Mouse (Mus musculus): ENCODE results near the gene Prkcg. TPM values are rescaled to one million over a fixed set of nuclear protein-coding genes. Genes with fewer than 3 reads are reported as not detected.

Gene Prkcg
- polyA plus RNA-seq, 1 experiment: 3.4 TPM

GRCm38 (mm10) chr7:3348326-3348725 lies 59.3 kb downstream of the Prkcg start:
- Histone ChIP-seq H3K27ac (ENCODE audit: insufficient read depth, low read length) (peak overlapping the region; percentile 99), H3K4me3 (ENCODE audit: low read depth, low read length) (no peak overlapping the region), H3K9ac (ENCODE audit: low read depth, poor library complexity, severe bottlenecking) (0 out of 2 replicates have a peak overlapping the region, but pooled peaks have one; percentile 28), H3K9me3 (replicated peaks; ENCODE audit: control insufficient read depth, insufficient read depth, low read length, poor library complexity, severe bottlenecking) (no peaks in the 10 kb centered on the region), H3K27me3 (ENCODE audit: control insufficient read depth, insufficient read depth, low read length, poor library complexity, severe bottlenecking) (no peaks in the 10 kb centered on the region), H3K36me3 (ENCODE audit: control insufficient read depth, insufficient read depth, low read length, poor library complexity, severe bottlenecking) (peaks cover 2% of the 10 kb centered on the region; the same call in 1 of the 2 replicates), H3K4me1 (ENCODE audit: control insufficient read depth, insufficient read depth, low read length) (peaks cover 5% of the 10 kb centered on the region)
- TF ChIP-seq EP300 (IDR thresholded peaks at IDR 0.05; ENCODE audit: insufficient read depth, low read depth, low read length): no peak

GRCm38 (mm10) chr7:3349775-3350174 lies 60.8 kb downstream of the Prkcg start:
- H3K27ac ChIP-seq (ENCODE audit: insufficient read depth, low read length): peak overlapping the region; percentile 58
- TF ChIP-seq CTCF (IDR thresholded peaks at IDR 0.05; ENCODE audit: low read depth, low read length): no peak
- TF ChIP-seq EP300 (IDR thresholded peaks at IDR 0.05; ENCODE audit: insufficient read depth, low read depth, low read length): 0 out of 2 replicates have a peak, but pooled peaks have one; percentile 31
- no peaks in the 10 kb centered on the region for H3K9me3 ChIP-seq (replicated peaks; ENCODE audit: control insufficient read depth, insufficient read depth, low read length, poor library complexity, severe bottlenecking)
- peak overlapping the region; percentile 5; the same call in 1 of the 2 replicates for H3K9ac ChIP-seq (ENCODE audit: low read depth, poor library complexity, severe bottlenecking)
- H3K4me1 ChIP-seq (ENCODE audit: control insufficient read depth, insufficient read depth, low read length): peaks cover 3% of the 10 kb centered on the region
- no peaks in the 10 kb centered on the region for H3K36me3 ChIP-seq (ENCODE audit: control insufficient read depth, insufficient read depth, low read length, poor library complexity, severe bottlenecking)
- no peaks in the 10 kb centered on the region for H3K27me3 ChIP-seq (ENCODE audit: control insufficient read depth, insufficient read depth, low read length, poor library complexity, severe bottlenecking)
- no peak overlapping the region for H3K4me3 ChIP-seq (ENCODE audit: low read depth, low read length)

- no peak for TF ChIP-seq EP300 (IDR thresholded peaks at IDR 0.05; ENCODE audit: insufficient read depth, low read depth, low read length)
- no peak for TF ChIP-seq POLR2A (IDR thresholded peaks at IDR 0.05; ENCODE audit: insufficient read depth, low read length)
- no peak for TF ChIP-seq CTCF (IDR thresholded peaks at IDR 0.05; ENCODE audit: low read depth, low read length)
- peaks cover 3% of the 10 kb centered on the region for H3K4me1 ChIP-seq (ENCODE audit: control insufficient read depth, insufficient read depth, low read length)
- no peak overlapping the region for H3K9ac ChIP-seq (ENCODE audit: low read depth, poor library complexity, severe bottlenecking)
- peak overlapping the region; percentile 30; the same call in 1 of the 2 replicates for H3K27ac ChIP-seq (ENCODE audit: insufficient read depth, low read length)
- no peaks in the 10 kb centered on the region for H3K27me3 ChIP-seq (ENCODE audit: control insufficient read depth, insufficient read depth, low read length, poor library complexity, severe bottlenecking)
- H3K4me3 ChIP-seq (ENCODE audit: low read depth, low read length): no peak overlapping the region
- no peaks in the 10 kb centered on the region for H3K9me3 ChIP-seq (replicated peaks; ENCODE audit: control insufficient read depth, insufficient read depth, low read length, poor library complexity, severe bottlenecking)
- no peaks in the 10 kb centered on the region for H3K36me3 ChIP-seq (ENCODE audit: control insufficient read depth, insufficient read depth, low read length, poor library complexity, severe bottlenecking)
These were observed 62.6 kb downstream of the Prkcg start for GRCm38 (mm10) chr7:3351536-3351935.

- H3K4me1 ChIP-seq (ENCODE audit: control insufficient read depth, insufficient read depth, low read length): peaks cover 4% of the 10 kb centered on the region
- no peaks in the 10 kb centered on the region for H3K9me3 ChIP-seq (replicated peaks; ENCODE audit: control insufficient read depth, insufficient read depth, low read length, poor library complexity, severe bottlenecking)
- TF ChIP-seq POLR2A (IDR thresholded peaks at IDR 0.05; ENCODE audit: insufficient read depth, low read length) (no peak), CTCF (IDR thresholded peaks at IDR 0.05; ENCODE audit: low read depth, low read length) (no peak), EP300 (IDR thresholded peaks at IDR 0.05; ENCODE audit: insufficient read depth, low read depth, low read length) (no peak)
- no peak overlapping the region for H3K27ac ChIP-seq (ENCODE audit: insufficient read depth, low read length)
- H3K27me3 ChIP-seq (ENCODE audit: control insufficient read depth, insufficient read depth, low read length, poor library complexity, severe bottlenecking): no peaks in the 10 kb centered on the region
- no peaks in the 10 kb centered on the region for H3K36me3 ChIP-seq (ENCODE audit: control insufficient read depth, insufficient read depth, low read length, poor library complexity, severe bottlenecking)
- no peak overlapping the region for H3K4me3 ChIP-seq (ENCODE audit: low read depth, low read length)
- no peak overlapping the region for H3K9ac ChIP-seq (ENCODE audit: low read depth, poor library complexity, severe bottlenecking)
These were observed 65.9 kb downstream of the Prkcg start for GRCm38 (mm10) chr7:3354850-3355249.

GRCm38 (mm10) chr7:3360678-3361077 lies 71.7 kb downstream of the Prkcg start:
- no peak overlapping the region for H3K9ac ChIP-seq (ENCODE audit: low read depth, poor library complexity, severe bottlenecking)
- H3K27me3 ChIP-seq (ENCODE audit: control insufficient read depth, insufficient read depth, low read length, poor library complexity, severe bottlenecking): no peaks in the 10 kb centered on the region
- H3K4me3 ChIP-seq (ENCODE audit: low read depth, low read length): no peak overlapping the region
- TF ChIP-seq EP300 (IDR thresholded peaks at IDR 0.05; ENCODE audit: insufficient read depth, low read depth, low read length) (no peak), POLR2A (IDR thresholded peaks at IDR 0.05; ENCODE audit: insufficient read depth, low read length) (no peak), CTCF (IDR thresholded peaks at IDR 0.05; ENCODE audit: low read depth, low read length) (no peak)
- H3K9me3 ChIP-seq (replicated peaks; ENCODE audit: control insufficient read depth, insufficient read depth, low read length, poor library complexity, severe bottlenecking): no peaks in the 10 kb centered on the region
- peaks cover 5% of the 10 kb centered on the region for H3K4me1 ChIP-seq (ENCODE audit: control insufficient read depth, insufficient read depth, low read length)
- peak overlapping the region; percentile 66 for H3K27ac ChIP-seq (ENCODE audit: insufficient read depth, low read length)
- H3K36me3 ChIP-seq (ENCODE audit: control insufficient read depth, insufficient read depth, low read length, poor library complexity, severe bottlenecking): no peaks in the 10 kb centered on the region

- H3K9me3 ChIP-seq (replicated peaks; ENCODE audit: control insufficient read depth, insufficient read depth, low read length, poor library complexity, severe bottlenecking): no peaks in the 10 kb centered on the region
- H3K27me3 ChIP-seq (ENCODE audit: control insufficient read depth, insufficient read depth, low read length, poor library complexity, severe bottlenecking): no peaks in the 10 kb centered on the region
- peaks cover 5% of the 10 kb centered on the region for H3K4me1 ChIP-seq (ENCODE audit: control insufficient read depth, insufficient read depth, low read length)
- H3K27ac ChIP-seq (ENCODE audit: insufficient read depth, low read length): peak overlapping the region; percentile 89
- H3K9ac ChIP-seq (ENCODE audit: low read depth, poor library complexity, severe bottlenecking): peak overlapping the region; percentile 81
- peak; percentile 72; the same call in 1 of the 2 replicates for TF ChIP-seq EP300 (IDR thresholded peaks at IDR 0.05; ENCODE audit: insufficient read depth, low read depth, low read length)
- TF ChIP-seq CTCF (IDR thresholded peaks at IDR 0.05; ENCODE audit: low read depth, low read length): no peak
- no peaks in the 10 kb centered on the region for H3K36me3 ChIP-seq (ENCODE audit: control insufficient read depth, insufficient read depth, low read length, poor library complexity, severe bottlenecking)
- peak overlapping the region; percentile 83 for H3K4me3 ChIP-seq (ENCODE audit: low read depth, low read length)
These were observed 76.7 kb downstream of the Prkcg start for GRCm38 (mm10) chr7:3365547-3366279.

All from ES-Bruce4 (cell line).